In genomic region chr13:102334131-102334534, GRCm38 (mm10) we compare ENCODE assay signal across 7 mouse cellular contexts.
DNase-seq lines count a peak whose midpoint lies in the region; ATAC-seq and TF ChIP-seq lines count a peak whose summit lies in the region.

No protein-coding gene starts in this region.

- H3K36me3 ChIP-seq in midbrain, postnatal 0 days (ENCODE audit: insufficient read depth, low read length): no peaks in the 10 kb centered on the region
- H3K36me3 ChIP-seq in midbrain, embryonic 13.5 days: no peaks in the 10 kb centered on the region
- H3K36me3 ChIP-seq in heart, embryonic 12.5 days: no peaks in the 10 kb centered on the region

- no peaks in the 10 kb centered on the region for H3K4me1 ChIP-seq in midbrain, postnatal 0 days (ENCODE audit: insufficient read depth, low read length)
- no peaks in the 10 kb centered on the region for H3K4me1 ChIP-seq in midbrain, embryonic 13.5 days (replicated peaks)
- 0 out of 2 replicates have a peak, but pooled peaks cover 4% of the 10 kb centered on the region for H3K4me1 ChIP-seq in heart, embryonic 12.5 days (replicated peaks)

- no peak for ATAC-seq in midbrain, postnatal 0 days (ENCODE audit: low FRiP score)
- no peak for ATAC-seq in midbrain, embryonic 13.5 days
- ATAC-seq in heart, embryonic 12.5 days (ENCODE audit: insufficient number of reproducible peaks, low FRiP score): 0 out of 2 replicates have a peak, but pooled peaks have one; percentile 25
- no peak for ATAC-seq in inflammation-experienced regulatory T-cells, adult 6 months

- TF ChIP-seq CTCF in midbrain, postnatal 0 days (IDR thresholded peaks at IDR 0.05): no peak

- peak; percentile 76 for DNase-seq in midbrain, postnatal 0 days (ENCODE audit: low spot score)
- DNase-seq in cerebellum, postnatal 14 days: peak; percentile 74 to 79
- DNase-seq in layer of hippocampus, adult 9-10 months (ENCODE audit: low spot score): peak; percentile 15
- DNase-seq in ovary, postnatal 36 days (ENCODE audit: low spot score): peak; percentile 42

- H3K4me3 ChIP-seq in midbrain, postnatal 0 days (ENCODE audit: low read depth, low read length): no peak overlapping the region
- no peak overlapping the region for H3K4me3 ChIP-seq in midbrain, embryonic 13.5 days (replicated peaks)
- no peak overlapping the region for H3K4me3 ChIP-seq in heart, embryonic 12.5 days

- no peak overlapping the region for H3K9ac ChIP-seq in midbrain, postnatal 0 days (replicated peaks; ENCODE audit: low read length, poor library complexity, severe bottlenecking)
- H3K9ac ChIP-seq in midbrain, embryonic 13.5 days (replicated peaks): no peak overlapping the region
- H3K9ac ChIP-seq in heart, embryonic 12.5 days: no peak overlapping the region

- no peak overlapping the region for H3K27ac ChIP-seq in midbrain, postnatal 0 days (ENCODE audit: low read depth, low read length)
- H3K27ac ChIP-seq in midbrain, embryonic 13.5 days: no peak overlapping the region
- peak overlapping the region; percentile 59 for H3K27ac ChIP-seq in heart, embryonic 12.5 days (ENCODE audit: poor library complexity, severe bottlenecking)

- H3K9me3 ChIP-seq in midbrain, postnatal 0 days (ENCODE audit: low read length): no peaks in the 10 kb centered on the region
- no peaks in the 10 kb centered on the region for H3K9me3 ChIP-seq in midbrain, embryonic 13.5 days
- H3K9me3 ChIP-seq in heart, embryonic 12.5 days (replicated peaks): no peaks in the 10 kb centered on the region

- 64% methylated on average over 13 of the region's 13 CpGs for WGBS in midbrain, postnatal 0 days
- 73% methylated on average over 13 of the region's 13 CpGs for WGBS in midbrain, embryonic 13.5 days
- 30% methylated on average over 13 of the region's 13 CpGs for WGBS in heart, embryonic 12.5 days

- no peak overlapping the region; the same call in 1 of the 2 replicates for H3K4me2 ChIP-seq in midbrain, postnatal 0 days (ENCODE audit: low read depth, low read length, poor library complexity, severe bottlenecking)
- no peak overlapping the region for H3K4me2 ChIP-seq in midbrain, embryonic 13.5 days (replicated peaks)
- peak overlapping the region; percentile 55 for H3K4me2 ChIP-seq in heart, embryonic 12.5 days

- no peaks in the 10 kb centered on the region for H3K27me3 ChIP-seq in midbrain, postnatal 0 days (ENCODE audit: insufficient read depth, low read length)
- H3K27me3 ChIP-seq in midbrain, embryonic 13.5 days: no peaks in the 10 kb centered on the region
- no peaks in the 10 kb centered on the region for H3K27me3 ChIP-seq in heart, embryonic 12.5 days (replicated peaks)

Comparison
In these comparisons a context has a peak if more than half of its experiments do, and no peak if none do; other contexts are left out.
1. DNase-seq: peak in every context shown above with its lines; median percentile 76 in cerebellum, postnatal 14 days; 76 in midbrain, postnatal 0 days; 42 in ovary, postnatal 36 days; 15 in layer of hippocampus, adult 9-10 months.